Mouse (Mus musculus) stomach, embryonic 14.5 days (tissue): Measurements from ENCODE around the gene Fyn. TPM values are rescaled to one million over a fixed set of nuclear protein-coding genes. Genes with fewer than 3 reads are reported as not detected.
A peak's percentile ranks its signal among the peaks of the same experiment; 100 is the strongest.

Source experiments
- ATAC-seq: fragments of 200-750 bp; cut with Nextera tagmentation; 2 replicates; pipeline ENCODE4 v1.8.0; 2017; ENCODE audit warnings: low read depth, moderate TSS enrichment; ENCODE audit not compliant: insufficient number of reproducible peaks, insufficient read depth, low FRiP score
- H3K27ac ChIP-seq: fragments of 300-500 bp; sonication (generic); 2 replicates; pipeline ENCODE4 v1.5.1; 2014; ENCODE audit warnings: mild to moderate bottlenecking, low read length, moderate library complexity, mixed read lengths
- H3K27me3 ChIP-seq: fragments of 300-500 bp; sonication (generic); 2 replicates; pipeline ENCODE4 v1.6.1; 2014; ENCODE audit warnings: low read length, control low read depth, mixed read lengths; ENCODE audit not compliant: control insufficient read depth, insufficient read depth
- H3K36me3 ChIP-seq: fragments of 300-500 bp; sonication (generic); 2 replicates; pipeline ENCODE4 v1.6.1; 2014; ENCODE audit warnings: mild to moderate bottlenecking, control low read depth, low read length, moderate library complexity, mixed read lengths; ENCODE audit not compliant: control insufficient read depth, insufficient read depth
- H3K4me1 ChIP-seq: fragments of 300-500 bp; sonication (generic); 2 replicates; pipeline ENCODE4 v1.6.1; 2014; ENCODE audit warnings: low read length, control low read depth, mixed read lengths; ENCODE audit not compliant: control insufficient read depth, insufficient read depth
- H3K4me2 ChIP-seq: fragments of 300-500 bp; sonication (generic); replicated peaks from 2 replicates; pipeline ENCODE4 v1.6.1; 2014; ENCODE audit warnings: low read depth, low read length, control low read depth
- H3K4me3 ChIP-seq: fragments of 300-500 bp; sonication (generic); 2 replicates; pipeline ENCODE4 v1.5.1; 2014; ENCODE audit warnings: low read depth, low read length, control low read depth
- H3K9ac ChIP-seq: fragments of 300-500 bp; sonication (generic); replicated peaks from 2 replicates; pipeline ENCODE4 v1.6.1; 2014; ENCODE audit warnings: low read depth, mild to moderate bottlenecking, control low read depth, low read length, moderate library complexity, mixed read lengths
- H3K9me3 ChIP-seq: fragments of 300-500 bp; sonication (generic); 2 replicates; pipeline ENCODE4 v1.6.1; 2016; ENCODE audit warnings: low read depth, low read length, control low read depth; ENCODE audit not compliant: control insufficient read depth
- WGBS: fragments of 180-500 bp; shearing (Covaris S2); extraction: QIAGEN DNeasy Blood & Tissue Kit; methylation state at CpG from one replicate; pipeline ENCODE4 v1.1.7; 2014; 5-methylcytosine and 5-hydroxymethylcytosine counted together
- polyA plus RNA-seq: library from polyadenylated mRNA; unstranded; fragments of >200 nt; fragmentation: Nextera tagmentation; extraction: Ambion mirVana; gene quantifications from 2 replicates; pipeline ENCODE4 v1.2.1, GENCODE M21; 2014

Fyn gene
- polyA plus RNA-seq, 1 experiment from 2014 or later: 32.3 TPM

GRCm38 (mm10) chr10:39611234-39611633 is 242.6 kb downstream of the Fyn start:
- ATAC-seq: peak; percentile 39; the same call in 1 of the 2 replicates
- Histone ChIP-seq H3K9ac (no peak overlapping the region), H3K4me1 (peaks cover 29% of the 10 kb centered on the region), H3K4me3 (no peak overlapping the region), H3K27me3 (no peaks in the 10 kb centered on the region), H3K36me3 (no peaks in the 10 kb centered on the region), H3K4me2 (0 out of 2 replicates have a peak overlapping the region, but pooled peaks have one; percentile 18), H3K27ac (peak overlapping the region; percentile 64), H3K9me3 (0 out of 2 replicates have a peak, but pooled peaks cover 7% of the 10 kb centered on the region)
- 22% methylated on average over 3 of the region's 3 CpGs for WGBS

DNA sequence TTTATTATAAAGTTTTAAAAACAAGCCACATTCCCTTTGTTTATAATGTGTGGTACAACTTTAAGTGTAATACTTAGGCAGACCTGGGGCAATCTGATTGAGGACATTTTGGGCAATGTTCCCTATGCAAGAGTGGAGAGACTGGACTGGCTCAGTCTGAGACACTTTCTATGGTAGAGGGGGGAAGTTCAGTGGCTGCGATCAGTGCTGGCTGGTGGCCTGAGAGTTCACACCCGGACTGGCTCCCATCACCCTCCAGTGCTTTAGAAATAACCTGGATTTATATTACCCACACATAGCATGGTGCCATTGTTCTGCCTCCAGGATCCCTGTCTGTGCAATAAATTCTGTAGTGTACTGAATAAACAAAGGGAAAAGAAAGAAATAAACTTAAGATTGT is 243.5 kb downstream of the Fyn start:
- H3K4me3 ChIP-seq: 0 out of 2 replicates have a peak overlapping the region, but pooled peaks have one; percentile 47
- 56% methylated on average over 2 of the region's 2 CpGs for WGBS

GRCm38 (mm10) chr10:39612633-39612988 is 244.0 kb downstream of the Fyn start, which contains the start of gene Traf3ip2:
Traf3ip2 (plus strand) TSS chr10:39612934.
- H3K27me3 ChIP-seq: no peaks in the 10 kb centered on the region
- H3K27ac ChIP-seq: peak within 1 kb of the TSS; percentile 98
- H3K9me3 ChIP-seq: no peaks in the 10 kb centered on the region
- H3K4me3 ChIP-seq: peak within 1 kb of the TSS; percentile 47
- WGBS: 18% methylated on average over 4 of the region's 4 CpGs
- H3K4me2 ChIP-seq: peak within 1 kb of the TSS; percentile 54
- no peak for ATAC-seq
- H3K9ac ChIP-seq: peak within 1 kb of the TSS; percentile 78
- H3K4me1 ChIP-seq: peaks cover 29% of the 10 kb centered on the region
- H3K36me3 ChIP-seq: no peaks in the 10 kb centered on the region; the same call in 1 of the 2 replicates

More for the DNA sequence above, 243.5 kb downstream of the Fyn start:
- H3K9ac ChIP-seq: no peak overlapping the region
- H3K4me2 ChIP-seq: peak overlapping the region; percentile 54
- peaks cover 29% of the 10 kb centered on the region for H3K4me1 ChIP-seq
- no peaks in the 10 kb centered on the region for H3K36me3 ChIP-seq
- H3K9me3 ChIP-seq: no peaks in the 10 kb centered on the region
- H3K27me3 ChIP-seq: no peaks in the 10 kb centered on the region
- peak overlapping the region; percentile 98 for H3K27ac ChIP-seq
- ATAC-seq: no peak

- peak overlapping the region; percentile 47 for H3K4me3 ChIP-seq
- H3K27me3 ChIP-seq: no peaks in the 10 kb centered on the region
- 4% methylated on average over 26 of the region's 26 CpGs for WGBS
- peak overlapping the region; percentile 78 for H3K9ac ChIP-seq
- H3K4me2 ChIP-seq: peak overlapping the region; percentile 54
- H3K27ac ChIP-seq: peak overlapping the region; percentile 98
- H3K36me3 ChIP-seq: no peaks in the 10 kb centered on the region; the same call in 1 of the 2 replicates
- peaks cover 29% of the 10 kb centered on the region for H3K4me1 ChIP-seq
- ATAC-seq: peak; percentile 69
- H3K9me3 ChIP-seq: no peaks in the 10 kb centered on the region
These were observed 244.6 kb downstream of the Fyn start for GRCm38 (mm10) chr10:39612989-39613831.

DNA sequence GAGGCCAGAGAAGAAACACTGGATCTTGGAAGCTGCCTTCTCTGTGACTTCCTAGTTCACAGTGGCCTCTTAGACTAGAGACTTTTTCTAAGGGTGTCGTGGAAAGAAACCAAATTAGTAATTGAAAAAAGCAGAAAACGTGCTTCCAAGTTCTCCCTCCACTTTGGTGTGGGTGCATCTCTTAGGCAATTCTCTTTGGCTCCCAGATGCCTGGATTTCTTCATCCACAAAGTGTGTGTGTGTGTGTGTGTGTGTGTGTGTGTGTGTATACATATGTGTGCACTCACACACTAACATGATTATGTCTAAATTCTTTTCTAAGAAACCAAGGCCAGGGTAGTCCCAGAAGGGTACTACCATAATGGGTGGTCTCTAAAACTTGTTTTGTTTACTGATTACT is 245.3 kb downstream of the Fyn start:
- H3K9me3 ChIP-seq: no peaks in the 10 kb centered on the region
- H3K4me2 ChIP-seq: peak overlapping the region; percentile 54
- H3K36me3 ChIP-seq: no peaks in the 10 kb centered on the region; the same call in 1 of the 2 replicates
- no peaks in the 10 kb centered on the region for H3K27me3 ChIP-seq
- WGBS: 5% methylated on average over 2 of the region's 2 CpGs
- H3K4me1 ChIP-seq: peaks cover 29% of the 10 kb centered on the region
- ATAC-seq: no peak
- peak overlapping the region; percentile 98 for H3K27ac ChIP-seq
- peak overlapping the region; percentile 78 for H3K9ac ChIP-seq
- peak overlapping the region; percentile 47 for H3K4me3 ChIP-seq

GRCm38 (mm10) chr10:39614676-39615075 is 246.0 kb downstream of the Fyn start:
- Histone ChIP-seq H3K27ac (peak overlapping the region; percentile 98), H3K36me3 (no peaks in the 10 kb centered on the region; the same call in 1 of the 2 replicates), H3K4me1 (peaks cover 29% of the 10 kb centered on the region), H3K4me3 (peak overlapping the region; percentile 47; the same call in 1 of the 2 replicates), H3K9me3 (no peaks in the 10 kb centered on the region), H3K27me3 (no peaks in the 10 kb centered on the region), H3K9ac (no peak overlapping the region; the same call in 1 of the 2 replicates), H3K4me2 (peak overlapping the region; percentile 54)
- 8% methylated on average over 6 of the region's 6 CpGs for WGBS
- peak; percentile 80; the same call in 1 of the 2 replicates for ATAC-seq

Other genes with a start within 250 kb of the Fyn start
- 11.5 and 13.8 TPM in 2 replicates for gene Fam229b, start 234.9 kb upstream of the Fyn start, polyA plus RNA-seq
- gene Tube1, start 234.9 kb upstream of the Fyn start, polyA plus RNA-seq: 22.3 and 25.9 TPM in 2 replicates
- gene Ccn6, start 205.1 kb upstream of the Fyn start, polyA plus RNA-seq: 0.46 and 0.74 TPM in 2 replicates
- 30.2 and 32.6 TPM in 2 replicates for gene Traf3ip2, start 244.1 kb downstream of the Fyn start, polyA plus RNA-seq